Mouse (Mus musculus) frontal cortex, adult (tissue): ENCODE measurements around the gene Dusp3.

Experiments
- ATAC-seq: cut with Nextera tagmentation; 2 replicates; pipeline ENCODE4 v1.9.2; 2017; ENCODE audit warnings: mild to moderate bottlenecking, moderate library complexity, mixed read lengths; ENCODE audit not compliant: low TSS enrichment

The Dusp3 gene

DNA sequence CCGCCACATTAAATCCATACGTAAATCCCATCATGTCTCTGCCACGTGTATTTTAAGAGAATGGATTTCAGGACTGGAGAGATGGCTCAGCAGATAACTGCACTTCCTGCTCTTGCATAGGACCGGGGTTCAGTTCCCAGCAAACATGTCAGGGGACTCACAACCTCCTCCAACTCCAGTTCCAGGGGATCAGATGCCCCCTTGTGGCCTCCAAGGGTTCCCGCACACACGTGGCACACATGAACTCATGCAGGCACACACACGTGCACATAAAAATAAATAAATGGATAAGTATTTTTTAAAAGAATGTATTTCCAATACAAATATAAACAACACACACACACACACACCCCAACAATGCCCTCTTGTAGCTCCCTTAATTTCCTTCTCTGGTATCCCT, 9.9 kb downstream of the Dusp3 start:
- no peak for ATAC-seq

- ATAC-seq: no peak
These were observed 11.9 kb downstream of the Dusp3 start for GRCm38 (mm10) chr11:101974923-101975322.

GRCm38 (mm10) chr11:101974181-101974580, 12.6 kb downstream of the Dusp3 start:
- ATAC-seq: no peak

DNA sequence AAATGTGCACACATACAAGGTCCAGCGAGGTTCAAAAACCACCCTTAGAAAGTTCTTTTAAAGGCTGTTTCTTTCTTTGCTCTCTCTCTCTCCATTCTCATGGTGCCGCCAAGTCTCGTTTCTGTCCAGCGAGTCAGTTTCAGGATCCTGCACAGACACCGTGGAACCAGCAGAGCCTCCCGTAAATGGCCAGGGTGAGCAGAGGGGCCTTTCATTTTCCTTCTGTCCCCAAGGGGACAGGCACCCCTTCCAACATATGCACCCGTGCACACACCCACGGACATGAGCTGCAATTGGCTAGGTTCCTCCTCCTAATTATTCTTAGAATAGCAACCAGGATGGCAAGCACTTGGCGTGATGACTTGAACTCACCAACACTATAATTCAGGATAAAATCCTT, 13.3 kb downstream of the Dusp3 start:
- ATAC-seq: no peak

DNA sequence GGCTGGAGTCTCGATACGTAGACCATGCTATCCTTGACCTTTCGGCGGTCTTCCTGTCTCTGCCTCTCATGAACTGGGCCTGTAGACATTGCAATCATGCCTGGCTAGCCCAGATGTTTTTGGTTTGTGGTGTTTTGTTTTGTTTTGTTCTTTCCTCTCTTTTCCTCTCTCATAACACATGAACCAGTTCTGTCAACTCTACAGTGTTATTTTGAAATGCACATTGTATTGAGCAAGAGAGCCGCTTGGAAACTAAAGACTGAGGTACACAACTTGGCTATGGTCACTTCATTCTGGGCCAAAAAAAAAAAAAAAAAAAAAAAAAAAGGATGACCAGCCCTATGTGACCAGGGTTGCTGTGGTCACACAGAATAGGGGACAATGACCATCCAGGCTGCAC, 14.2 kb downstream of the Dusp3 start:
- no peak for ATAC-seq

DNA sequence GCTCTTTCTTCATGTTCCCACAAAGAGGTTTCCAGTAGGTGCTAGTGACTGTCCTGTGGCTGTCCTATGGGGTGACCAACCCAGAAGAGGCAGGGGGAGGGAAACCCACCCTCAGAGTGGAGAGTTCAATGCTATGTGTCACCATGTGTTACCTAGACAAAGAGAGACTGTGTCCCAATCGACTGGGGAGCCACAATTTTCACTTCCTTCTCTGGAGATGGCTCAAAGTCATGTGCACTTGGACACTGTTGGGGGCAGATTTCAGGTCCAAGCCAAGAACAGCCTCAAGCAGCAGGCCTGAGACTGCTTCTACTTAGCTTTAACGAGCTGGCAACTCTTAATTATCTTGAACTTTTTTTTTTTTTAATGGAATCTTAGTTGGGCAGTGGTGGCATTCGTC, 14.7 kb downstream of the Dusp3 start:
- no peak for ATAC-seq

DNA sequence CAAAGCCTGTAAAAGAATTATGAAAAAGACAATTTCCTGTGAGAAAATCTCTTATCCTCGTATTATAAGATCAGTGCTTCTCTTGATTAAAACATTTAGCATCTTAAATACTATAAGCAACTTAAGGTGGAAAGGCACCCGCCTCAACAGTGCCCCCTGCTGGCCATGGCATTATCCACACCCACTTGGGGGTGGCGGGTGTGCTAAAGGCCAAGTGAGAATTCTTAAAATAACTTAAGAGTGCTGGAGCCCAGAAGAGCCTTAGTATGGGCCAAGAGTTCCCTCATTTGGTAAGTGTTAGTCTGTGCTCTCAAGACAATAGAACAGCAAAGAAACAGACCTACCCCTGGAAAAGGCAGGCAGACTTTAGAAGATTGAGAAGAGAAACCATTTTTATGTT, 15.4 kb downstream of the Dusp3 start:
- no peak for ATAC-seq

DNA sequence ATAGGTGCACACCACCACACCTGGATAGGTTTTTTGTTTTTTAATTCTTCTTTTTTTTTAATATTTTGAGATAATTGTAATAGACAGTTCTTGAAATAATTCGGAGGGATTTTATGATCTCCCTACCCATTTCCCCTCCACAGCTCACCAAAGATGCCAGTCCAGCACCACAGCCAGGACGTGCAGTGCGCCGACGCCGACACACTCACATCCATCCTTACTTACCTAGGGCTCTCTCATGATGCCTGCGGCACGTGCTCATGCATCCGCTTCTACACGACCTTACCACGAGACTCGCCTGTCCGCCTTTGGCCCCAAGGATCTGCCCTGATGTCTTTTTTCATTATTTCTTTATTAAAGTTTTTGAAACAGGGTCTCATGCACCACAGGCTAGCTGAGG, 17.0 kb downstream of the Dusp3 start:
- ATAC-seq: no peak

DNA sequence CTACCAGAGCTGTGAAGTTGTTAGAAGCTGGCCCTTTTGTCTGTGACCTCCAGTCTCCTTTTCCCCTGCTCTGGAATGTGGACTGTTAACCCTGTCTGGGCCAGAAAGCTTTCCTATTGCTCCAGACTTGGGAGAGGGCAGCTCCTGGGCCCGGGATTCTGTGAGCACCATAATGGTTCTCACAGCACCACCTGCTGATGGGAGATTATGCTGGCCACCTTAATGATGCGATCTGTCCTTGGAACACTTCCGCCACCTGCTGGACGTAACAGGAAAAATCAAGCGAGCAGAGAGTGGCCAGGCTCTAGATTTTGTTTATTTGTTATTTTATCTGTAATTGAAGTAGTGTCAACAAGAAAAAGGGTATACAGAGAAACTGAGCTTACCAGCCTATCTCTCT, 18.0 kb downstream of the Dusp3 start:
- peak; percentile 70 for ATAC-seq

GRCm38 (mm10) chr11:101968311-101968710, 18.5 kb downstream of the Dusp3 start:
- ATAC-seq: no peak

- no peak for ATAC-seq
These were observed 19.7 kb downstream of the Dusp3 start, which contains the start of gene Sost for GRCm38 (mm10) chr11:101966965-101967614. TSS of gene Sost (minus strand) at chr11:101967015.

DNA sequence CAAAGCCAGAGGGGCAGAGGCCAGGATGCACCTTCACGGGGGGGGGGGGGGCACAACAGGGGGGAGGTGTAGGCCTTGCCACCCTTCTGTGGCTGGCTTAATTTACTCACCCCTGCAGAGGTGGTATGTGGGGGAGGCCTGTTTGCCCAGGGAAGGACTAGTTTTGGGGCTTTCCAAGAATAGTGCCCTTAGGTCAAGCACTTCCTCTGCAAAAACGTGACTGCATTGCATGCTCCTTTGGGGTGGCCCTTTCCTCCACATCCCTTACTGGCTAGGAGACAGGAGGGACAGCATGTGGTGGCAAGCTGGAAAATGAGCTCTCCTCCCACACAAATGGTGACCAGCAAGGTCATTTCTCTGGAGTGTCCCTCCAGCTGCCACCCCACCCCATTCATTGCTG, 21.3 kb downstream of the Dusp3 start:
- ATAC-seq: no peak

DNA sequence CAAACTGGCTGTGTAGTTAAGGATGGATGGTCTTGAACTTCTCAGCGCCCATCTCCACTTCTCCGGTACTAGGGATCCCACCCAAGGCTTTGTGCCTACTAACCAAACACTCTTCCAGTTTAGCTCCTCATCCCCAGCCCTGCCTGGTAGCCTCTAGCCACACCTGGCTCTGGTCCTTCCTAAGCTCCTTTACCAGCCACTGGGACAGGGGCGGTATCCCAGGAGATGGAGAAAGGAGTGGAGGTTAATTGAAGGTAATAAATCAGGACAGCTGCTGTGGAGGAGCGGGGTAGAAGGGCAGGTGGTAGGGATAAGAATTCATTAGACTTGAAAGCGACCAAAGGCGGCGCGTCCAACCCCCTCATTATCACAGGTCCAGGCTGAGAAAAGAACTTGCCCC, 22.2 kb downstream of the Dusp3 start:
- ATAC-seq: no peak

GRCm38 (mm10) chr11:101963473-101964291, 23.1 kb downstream of the Dusp3 start:
- no peak for ATAC-seq

GRCm38 (mm10) chr11:101963043-101963442, 23.8 kb downstream of the Dusp3 start:
- ATAC-seq: no peak

DNA sequence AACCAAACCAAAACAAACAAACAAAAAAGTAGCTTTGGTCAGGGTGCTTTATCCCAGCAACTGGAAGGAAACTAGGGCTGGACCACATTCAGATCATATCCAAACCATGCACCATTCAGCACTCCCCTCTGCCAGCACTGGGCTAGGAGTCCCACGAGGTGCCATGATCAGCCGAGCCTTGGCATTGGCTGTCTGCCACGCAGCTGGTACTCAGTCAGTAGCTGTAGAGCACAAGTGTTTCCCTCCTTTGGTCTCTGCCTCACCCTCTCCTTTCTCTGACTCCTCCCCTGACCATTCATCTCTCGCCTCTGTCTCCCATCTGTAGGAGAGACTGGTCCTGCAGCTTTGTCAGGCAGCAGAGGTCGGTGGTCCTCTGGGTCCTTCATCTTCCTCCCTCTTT, 29.3 kb downstream of the Dusp3 start:
- ATAC-seq: no peak

- ATAC-seq: no peak
These were observed 33.4 kb downstream of the Dusp3 start for GRCm38 (mm10) chr11:101953441-101953840.

DNA sequence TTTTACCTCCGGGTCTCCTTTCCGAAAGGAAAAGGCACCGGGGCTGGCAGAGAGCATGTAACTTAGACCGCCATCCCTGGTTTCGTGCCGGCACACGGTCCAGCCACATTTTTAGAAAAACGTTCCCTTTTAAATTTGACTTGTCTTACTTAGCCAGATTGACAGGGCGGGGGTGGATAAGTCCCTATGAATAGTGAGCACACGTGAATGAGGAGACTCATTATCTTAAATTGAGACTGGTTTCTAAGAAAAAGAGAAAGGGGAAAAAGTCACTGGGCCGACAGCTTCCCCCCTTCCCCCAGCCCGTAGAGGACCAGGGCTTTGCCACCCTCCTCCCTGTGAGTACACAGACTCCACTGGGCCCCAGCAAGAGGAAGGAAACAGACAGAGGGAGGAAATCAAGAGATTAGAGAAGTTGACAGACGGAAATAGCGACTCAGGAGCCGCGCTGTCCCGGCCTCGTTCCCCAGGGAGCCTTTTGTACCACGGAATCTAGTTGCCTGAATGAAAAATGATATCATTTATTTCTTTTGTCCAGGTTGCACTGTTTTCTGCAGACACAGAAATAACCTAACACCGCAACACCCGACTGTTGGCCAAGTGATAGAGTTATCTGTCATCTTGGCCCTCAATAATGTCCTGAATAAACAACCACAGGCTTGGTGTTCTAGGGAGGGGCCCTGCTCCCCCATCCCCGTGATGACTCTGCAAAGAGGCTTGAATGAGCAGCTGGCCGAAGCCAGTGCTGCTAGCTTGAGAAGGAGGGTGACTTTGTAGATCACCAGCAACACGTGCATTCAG, 34.1 kb downstream of the Dusp3 start:
- no peak for ATAC-seq

DNA sequence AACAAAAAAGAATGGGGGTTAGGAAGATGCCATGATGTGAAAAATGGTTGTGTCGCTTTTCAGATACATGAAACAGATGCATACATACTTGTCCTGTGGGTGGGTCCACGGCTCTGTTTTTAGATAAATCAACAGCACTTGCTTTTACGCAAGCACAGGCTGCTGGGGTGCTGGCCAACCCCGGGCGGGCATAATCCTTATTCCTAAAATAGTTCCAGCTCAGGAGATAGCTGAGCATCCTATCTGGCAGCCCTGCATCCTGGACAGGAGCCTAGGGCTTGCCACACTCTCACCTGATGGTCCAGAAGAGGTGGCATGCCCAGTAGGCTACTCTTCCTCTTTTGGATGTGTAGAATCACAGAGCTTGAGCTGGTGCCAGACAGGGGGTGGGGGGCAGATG, 36.8 kb downstream of the Dusp3 start:
- ATAC-seq: no peak

GRCm38 (mm10) chr11:101946525-101946924, 40.3 kb downstream of the Dusp3 start:
- ATAC-seq: no peak

GRCm38 (mm10) chr11:101943055-101943454, 43.8 kb downstream of the Dusp3 start:
- ATAC-seq: no peak

GRCm38 (mm10) chr11:101937108-101937507, 49.7 kb downstream of the Dusp3 start:
- ATAC-seq: no peak

GRCm38 (mm10) chr11:101936421-101936820, 50.4 kb downstream of the Dusp3 start:
- ATAC-seq: no peak
